Mouse (Mus musculus) lung, postnatal 10 days (tissue): Measurements from ENCODE around the gene Acsm2.
A peak's percentile ranks its signal among the peaks of the same experiment; 100 is the strongest.
"Not testable (repeated sequence)": the region's sequence is repeated elsewhere in the genome, so short reads cannot be mapped to it uniquely, and the experiment has no call there.

ENCODE experiments used
- DNase-seq: peaks from one replicate; pipeline ENCODE4 v3.0.0; 2021

Acsm2 gene

DNA sequence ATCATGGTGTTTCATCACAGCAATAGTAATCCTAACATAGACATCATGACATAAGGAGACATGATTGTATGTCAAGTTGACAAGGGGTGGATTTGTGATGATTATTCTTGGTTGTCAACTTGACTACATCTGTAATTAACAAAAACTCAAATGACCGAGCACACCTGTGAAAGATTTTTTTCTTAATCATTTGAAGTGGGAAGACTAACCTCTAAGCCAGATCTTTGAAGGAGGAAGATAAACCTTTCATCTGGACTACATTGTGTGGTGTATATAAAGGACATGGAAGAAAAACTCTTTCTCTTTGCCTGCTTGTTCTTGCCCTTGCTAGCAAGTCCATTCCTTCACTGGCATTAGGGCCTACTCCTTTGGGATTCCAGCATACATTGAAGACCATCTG is at the start of gene Acsm2:
Acsm2 (plus strand) TSS at position 301 of the 400 bp plus-strand sequence.
- no peak for DNase-seq

DNA sequence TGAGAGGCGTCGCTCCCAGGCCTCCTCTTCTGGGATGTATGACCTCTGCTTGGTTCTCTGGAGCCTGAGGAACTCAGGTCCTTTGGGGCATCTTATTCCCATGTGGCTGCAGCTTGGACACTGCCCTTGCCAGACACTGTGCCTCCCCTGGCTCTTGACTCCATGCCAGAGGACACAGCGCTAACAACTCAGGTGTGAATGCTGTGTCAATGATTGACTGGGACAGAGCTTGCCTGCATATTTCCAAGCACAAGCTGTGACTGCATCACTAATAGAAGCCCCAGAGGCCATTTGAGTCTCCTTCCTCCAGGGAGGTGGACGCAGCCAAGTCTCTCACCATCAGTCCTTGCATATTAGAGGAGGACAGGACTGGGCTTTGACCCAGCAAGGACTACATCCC is 43.0 kb upstream of the Acsm2 start:
- no peak for DNase-seq

GRCm38 (mm10) chr7:119513056-119513455 is 41.1 kb upstream of the Acsm2 start:
- DNase-seq, result peak; percentile 31

GRCm38 (mm10) chr7:119515492-119516271 is 38.5 kb upstream of the Acsm2 start:
- peak; percentile 24 for DNase-seq

DNA sequence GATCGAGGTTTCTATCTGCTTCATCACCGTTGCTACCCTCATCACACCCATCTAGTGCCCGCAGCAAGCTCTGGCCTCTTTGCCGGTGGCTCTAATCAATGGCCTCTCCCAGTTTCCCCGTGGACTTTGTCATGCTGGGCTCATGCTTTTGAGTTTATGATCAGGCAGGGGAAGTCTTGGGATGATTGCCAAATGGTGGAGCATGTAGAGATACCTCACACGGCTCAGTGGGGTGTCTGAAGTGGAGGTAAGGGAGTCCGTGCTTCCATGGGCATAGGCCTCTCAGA is 37.9 kb upstream of the Acsm2 start:
- no peak for DNase-seq

- no peak for DNase-seq
These were observed 35.0 kb upstream of the Acsm2 start, which contains the start of gene Acsm5 for GRCm38 (mm10) chr7:119519163-119519562. TSS of gene Acsm5 (plus strand) at chr7:119519463.

- peak; percentile 53 for DNase-seq
These were observed 34.5 kb upstream of the Acsm2 start for GRCm38 (mm10) chr7:119519654-119520053.

DNA sequence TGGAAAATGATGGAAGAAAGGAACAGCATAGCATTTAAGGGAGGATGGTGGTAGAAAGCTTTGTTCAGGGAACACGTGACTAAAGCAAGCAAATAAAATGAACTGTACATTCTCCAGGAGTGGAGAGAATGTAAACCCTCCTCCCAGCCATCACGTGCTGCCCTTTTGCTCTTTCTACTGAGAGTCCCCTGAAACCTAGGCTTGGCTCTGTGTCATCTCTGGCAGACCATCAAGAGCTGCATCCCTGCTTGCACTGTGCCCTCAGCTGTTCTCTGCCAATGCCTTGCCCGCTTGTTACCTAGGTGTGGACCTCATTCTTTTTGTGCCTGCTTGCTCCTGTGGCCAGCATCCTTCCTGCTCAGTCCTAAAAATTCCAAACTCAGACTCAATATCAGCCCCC is 32.3 kb upstream of the Acsm2 start:
- DNase-seq, result no peak

- no peak for DNase-seq
These were observed 31.8 kb upstream of the Acsm2 start for GRCm38 (mm10) chr7:119522385-119522784.

GRCm38 (mm10) chr7:119523389-119523788 is 30.8 kb upstream of the Acsm2 start, which contains the start of gene Pdilt:
TSS of gene Pdilt (minus strand) at chr7:119523489.
- DNase-seq, result no peak

- no peak for DNase-seq
These were observed 28.3 kb upstream of the Acsm2 start for GRCm38 (mm10) chr7:119525881-119526281.

- DNase-seq, result no peak
These were observed 27.7 kb upstream of the Acsm2 start for GRCm38 (mm10) chr7:119526486-119526885.

DNA sequence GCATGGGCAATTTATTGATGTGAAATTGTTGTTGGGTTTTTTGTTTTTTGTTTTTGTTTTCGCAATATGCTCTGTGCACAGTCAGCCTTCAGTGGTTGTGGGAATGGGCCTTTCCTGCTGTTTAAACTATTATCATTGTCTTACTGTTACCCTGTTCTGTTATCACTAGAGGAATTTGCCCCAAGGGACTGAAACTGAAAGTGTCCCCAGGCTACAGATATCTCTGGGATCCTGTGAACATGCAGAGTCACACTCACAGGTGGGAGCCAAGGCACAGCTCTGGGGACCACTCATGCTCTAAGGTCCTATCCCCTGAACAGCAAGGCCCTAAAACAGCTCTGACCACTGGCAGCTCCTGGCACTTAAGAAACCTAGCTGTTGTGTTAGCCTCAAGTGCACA is 27.0 kb upstream of the Acsm2 start:
- DNase-seq, result no peak

DNA sequence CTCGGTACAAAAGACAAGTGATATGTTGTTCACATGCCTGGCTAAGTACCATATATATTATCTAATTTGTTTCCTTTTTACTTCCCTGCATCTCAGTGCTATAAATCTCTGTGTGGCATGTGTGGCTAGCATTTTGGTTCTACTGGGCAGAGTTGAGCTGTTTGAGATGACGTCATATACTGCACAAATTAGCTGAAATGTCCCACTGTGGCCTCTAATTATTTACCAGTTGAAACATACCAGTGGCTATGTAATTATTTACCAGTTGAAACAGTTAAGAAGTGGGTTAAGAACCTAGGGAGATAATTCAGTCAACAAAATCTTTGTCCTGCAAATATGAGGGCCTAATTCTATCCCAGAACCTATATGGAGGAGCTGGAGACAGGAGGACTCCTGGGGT is 26.6 kb upstream of the Acsm2 start:
- no peak for DNase-seq

GRCm38 (mm10) chr7:119528617-119529016 is 25.5 kb upstream of the Acsm2 start:
- no peak for DNase-seq

DNA sequence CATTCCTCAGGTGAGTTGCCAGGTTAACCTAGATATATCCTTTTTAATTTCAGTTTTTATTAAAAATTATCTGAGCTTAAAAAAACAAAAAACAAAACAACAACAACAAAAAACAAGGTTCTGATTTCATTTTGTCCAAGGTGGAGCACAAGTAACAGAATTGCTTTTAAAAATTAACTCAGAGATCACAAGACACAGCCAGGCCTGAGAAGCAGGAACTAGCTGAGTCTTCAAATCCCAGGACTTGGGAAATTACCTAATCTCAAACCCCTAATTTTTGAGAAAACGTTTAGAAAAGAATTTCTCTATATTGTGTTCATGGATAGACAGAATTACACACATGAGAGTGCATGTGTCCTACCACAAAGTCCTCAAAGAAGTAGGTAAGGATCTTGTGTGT is 21.2 kb upstream of the Acsm2 start:
- DNase-seq, result no peak

DNA sequence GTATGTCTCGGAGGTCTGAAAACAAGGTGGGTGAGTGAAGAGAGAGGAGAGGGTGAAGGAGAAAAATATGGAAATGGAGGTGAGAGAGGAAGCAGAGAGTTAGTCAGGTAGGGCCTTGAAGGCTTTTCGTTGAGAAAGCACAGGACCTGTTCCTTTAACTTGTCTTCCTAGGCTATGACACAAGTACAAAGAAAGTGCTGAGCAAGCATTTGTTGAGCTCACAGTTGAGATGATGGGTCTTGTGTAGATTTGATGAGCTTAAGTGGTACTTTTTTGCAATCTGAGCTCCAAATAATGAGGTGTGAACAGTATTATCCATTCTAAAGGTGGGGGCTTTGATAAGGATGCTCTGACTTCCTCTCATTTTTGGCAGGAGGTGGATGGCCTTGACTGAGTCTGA is 19.8 kb upstream of the Acsm2 start:
- DNase-seq, result no peak

DNA sequence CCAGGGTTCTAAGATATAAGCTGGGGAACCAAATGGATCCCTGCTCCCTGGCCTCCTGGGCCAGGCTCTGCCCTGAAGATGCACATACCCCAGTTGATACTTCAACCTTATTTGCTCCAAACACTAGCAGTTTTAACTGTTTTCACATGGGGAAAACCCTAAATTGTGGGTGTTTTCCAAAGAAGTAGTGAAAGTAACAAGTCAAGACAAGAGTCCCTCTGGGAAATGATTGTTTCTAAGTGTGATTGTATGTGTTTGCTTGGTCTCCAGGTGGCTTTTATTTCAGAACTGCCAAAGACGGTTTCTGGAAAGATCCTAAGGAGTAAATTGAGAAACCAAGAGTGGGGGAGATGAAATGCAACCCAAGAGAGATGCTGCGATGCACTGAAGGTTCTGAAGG is 11.7 kb upstream of the Acsm2 start:
- no peak for DNase-seq

DNA sequence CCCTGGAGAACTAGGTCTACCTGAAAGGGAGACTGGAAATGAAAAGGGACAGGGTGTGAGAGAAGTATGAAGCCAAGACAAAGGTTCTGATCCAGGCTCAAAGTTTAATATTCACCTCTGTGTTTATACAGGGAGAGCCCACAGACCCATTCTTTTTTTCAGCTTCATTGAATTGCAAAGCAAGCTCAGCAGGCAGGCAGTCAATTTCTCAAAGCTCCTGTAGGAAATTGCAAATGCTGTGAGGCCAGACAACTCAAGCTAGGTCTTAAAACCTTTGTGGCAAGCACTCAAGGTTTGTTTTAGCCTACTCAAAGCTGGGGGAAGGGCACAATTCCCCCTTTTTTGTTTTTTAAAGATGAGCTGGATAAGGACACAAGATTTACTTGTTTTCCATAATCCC is 8.6 kb upstream of the Acsm2 start:
- no peak for DNase-seq

DNA sequence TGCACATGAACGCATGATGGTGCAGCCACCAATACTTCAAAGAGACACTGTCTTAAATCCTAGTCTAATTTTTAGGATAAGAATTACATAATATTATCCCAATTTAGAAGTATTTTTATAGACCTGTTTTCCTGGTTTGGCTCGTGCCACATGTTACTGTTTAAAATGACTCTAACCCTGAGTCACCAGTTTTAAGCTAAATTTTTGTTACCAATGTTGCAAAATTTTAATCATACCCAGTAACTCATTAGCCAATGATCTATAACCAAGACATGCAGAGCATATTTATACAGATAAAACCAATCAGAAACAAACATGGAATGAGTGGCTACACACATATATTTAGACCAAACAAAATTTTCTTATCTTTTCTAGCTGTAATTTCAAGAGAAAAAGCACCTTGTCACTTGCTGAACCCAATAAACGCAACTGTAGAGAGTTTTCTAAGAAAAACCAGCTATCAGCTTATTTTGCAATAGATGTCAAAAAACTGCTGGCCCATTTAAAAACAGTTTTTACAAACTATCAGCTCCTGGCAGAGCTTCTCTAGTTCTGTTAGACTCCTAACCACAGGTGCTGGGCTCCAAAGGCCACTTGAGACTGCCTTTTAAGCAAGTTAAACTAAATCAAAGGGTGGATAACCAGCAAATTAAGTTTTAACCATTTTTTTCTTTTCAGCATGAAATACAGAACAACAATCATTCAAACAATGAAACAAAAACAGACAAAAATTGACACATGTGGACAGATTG is 3.5 kb upstream of the Acsm2 start:
- no peak for DNase-seq

DNA sequence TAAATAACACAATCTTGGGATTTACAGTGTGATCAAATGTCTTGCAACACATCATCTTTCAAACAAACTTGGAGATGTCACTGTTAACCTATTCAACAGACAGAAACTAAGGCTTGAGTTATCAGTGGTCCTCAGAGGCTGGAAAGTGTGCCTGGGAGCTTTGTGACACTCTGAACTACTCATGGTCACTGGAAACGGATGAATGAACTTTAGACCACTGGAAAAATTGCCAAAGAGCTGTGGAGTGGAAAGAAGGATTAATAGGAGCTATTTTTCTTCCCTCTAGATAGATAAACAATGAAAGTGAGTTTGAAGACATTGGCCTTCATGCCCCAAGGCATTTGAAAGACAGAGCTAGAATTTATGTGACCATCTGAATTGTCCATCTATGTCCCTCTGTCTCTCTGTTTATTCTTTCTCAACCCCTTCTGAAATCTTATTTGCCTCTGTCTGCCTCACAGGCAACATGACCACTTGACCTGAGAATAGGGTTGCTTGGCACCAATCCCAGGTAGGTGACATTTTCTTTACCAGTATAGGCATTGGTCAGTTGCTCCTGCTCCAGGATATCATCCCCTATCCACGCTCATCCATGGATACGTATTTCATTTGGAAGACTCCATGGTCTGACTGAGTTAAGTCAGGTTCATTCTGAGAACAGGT is 5.8 kb downstream of the Acsm2 start:
- no peak for DNase-seq

GRCm38 (mm10) chr7:119560452-119560835 is 6.3 kb downstream of the Acsm2 start:
- no peak for DNase-seq

DNA sequence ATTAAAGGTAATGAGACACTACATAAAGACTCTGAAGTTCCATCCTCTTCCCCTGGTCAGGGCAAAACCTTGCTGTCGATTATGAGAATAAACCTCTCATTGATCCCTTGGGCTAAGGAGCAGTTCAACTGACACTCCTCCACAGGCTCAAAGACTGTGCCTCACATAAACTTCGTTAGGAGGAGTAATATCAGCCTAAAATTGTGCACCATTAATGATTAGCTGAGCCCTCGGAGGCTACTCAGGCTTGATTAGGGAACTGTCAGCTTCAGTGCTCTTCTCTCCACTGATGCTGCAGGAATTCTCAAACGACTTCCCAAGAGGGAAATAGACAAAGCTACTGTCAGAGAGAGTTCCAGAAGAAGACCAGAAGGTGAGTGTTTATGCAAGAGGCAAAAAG is 7.3 kb downstream of the Acsm2 start:
- no peak for DNase-seq

- DNase-seq, result not testable (repeated sequence)
These were observed 8.3 kb downstream of the Acsm2 start for GRCm38 (mm10) chr7:119562476-119562875.
